Mouse (Mus musculus) layer of hippocampus, postnatal 10 days (tissue): ENCODE measurements at regions not wholly inside any gene's neighbourhood (a gene's known extent, or its start where the extent isn't known, plus 50 kb on each side); places are given as distances from the start of the nearest gene placed in this dataset.

ENCODE experiments used
- DNase-seq, 2 experiments: peaks; one replicate each; pipeline ENCODE4 v3.0.0; 2021; ENCODE audit warnings: low spot score in 2 of 2

DNA sequence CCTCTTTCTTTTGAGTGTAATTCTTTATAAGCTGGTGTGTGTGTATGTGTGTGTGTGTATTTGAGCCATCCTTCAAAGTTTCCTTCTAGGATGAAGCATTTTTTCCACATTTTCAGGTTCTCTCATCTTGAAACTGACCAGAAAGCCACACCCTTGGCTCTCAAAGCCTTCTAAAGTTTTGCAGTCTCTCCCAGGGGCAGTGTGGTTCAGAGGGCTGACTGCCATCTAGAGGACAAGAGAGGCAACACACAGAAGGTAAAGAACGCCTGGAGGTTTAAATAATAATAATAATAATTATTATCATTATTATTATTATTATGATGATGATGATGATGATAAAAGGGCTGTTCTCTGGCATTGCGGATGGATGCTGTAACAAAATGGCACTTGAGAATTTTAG is 655.7 kb downstream of the Cdk5rap2 start:
- peak in 1 of 2 experiments; percentile 29 for DNase-seq

DNA sequence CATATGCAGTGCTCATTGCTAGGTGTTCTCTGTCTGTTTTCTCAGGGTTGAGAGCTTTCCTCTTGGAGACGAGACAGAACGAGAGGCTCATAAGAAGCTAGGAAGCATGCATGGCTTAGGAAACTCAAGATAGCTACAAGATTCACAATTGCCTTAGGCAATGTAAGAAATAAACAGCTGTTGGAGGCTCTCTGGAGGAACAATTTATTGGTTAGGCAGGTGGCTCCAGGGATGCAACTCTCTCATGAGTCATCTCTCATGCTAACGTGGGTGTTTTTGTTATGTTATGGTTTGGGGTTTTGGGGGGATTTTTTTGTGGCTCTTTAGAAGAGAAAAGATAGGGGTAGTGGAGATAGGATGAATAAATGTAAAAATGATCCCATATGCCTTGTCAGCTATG is 657.2 kb downstream of the Cdk5rap2 start:
- no peak for DNase-seq

DNA sequence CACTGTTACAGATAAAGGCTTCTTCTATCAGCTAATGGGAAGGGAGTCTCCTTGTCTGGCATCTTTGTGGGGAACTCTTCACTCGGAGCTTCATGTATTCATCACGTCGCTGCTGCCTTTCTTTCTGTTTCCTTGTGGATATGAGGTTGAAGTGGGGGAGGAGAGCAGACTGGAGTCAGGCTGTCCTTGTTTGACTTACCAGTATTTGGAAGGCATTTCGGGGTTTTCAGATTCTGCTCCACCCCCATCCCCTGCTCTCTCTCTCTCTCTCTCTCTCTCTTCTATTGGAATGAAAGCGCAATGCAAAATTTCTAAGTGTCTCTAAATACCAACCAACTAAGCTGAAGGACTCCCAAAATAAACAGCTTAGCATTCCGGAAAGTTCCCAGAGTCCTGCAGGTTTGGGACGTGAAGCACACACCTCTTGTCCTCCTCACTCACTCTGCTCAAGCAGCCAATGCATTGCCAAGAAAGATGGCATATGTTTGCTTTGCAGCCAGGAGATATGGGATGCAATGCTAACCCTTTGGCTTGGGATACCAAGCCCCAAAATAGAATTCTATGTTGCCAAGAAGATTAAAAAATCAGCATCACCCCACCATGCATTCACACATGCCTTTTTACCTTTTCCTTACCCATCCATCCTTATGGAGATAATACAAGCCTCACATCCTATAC is 670.3 kb downstream of the Cdk5rap2 start:
- no peak for DNase-seq
